Mouse (Mus musculus): ENCODE measurements around the gene Vstm5.
"Not testable (repeated sequence)": the region's sequence is repeated elsewhere in the genome, so short reads cannot be mapped to it uniquely, and the experiment has no call there.

Vstm5 gene

DNA sequence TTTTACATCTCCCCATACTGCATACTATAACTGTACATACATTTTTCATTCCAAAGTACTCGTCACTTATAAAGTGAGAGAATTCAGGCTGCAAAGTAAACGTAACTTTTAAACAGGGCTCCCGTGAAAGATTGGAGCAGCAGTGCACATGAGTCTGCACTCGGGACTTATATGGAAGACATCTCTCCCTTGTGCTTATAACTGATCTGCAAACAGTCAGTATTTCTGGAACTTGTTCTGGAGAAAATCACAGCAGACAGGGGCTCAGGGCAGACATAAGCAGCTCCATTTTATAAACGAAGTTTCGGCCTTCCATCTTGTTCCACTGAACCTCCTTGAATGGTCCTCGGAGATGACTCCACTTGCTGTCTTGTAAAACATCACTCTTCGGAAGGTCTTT is 23.1 kb downstream of the Vstm5 start:
- no peak for DNase-seq (ENCODE audit: low spot score in 2 of 2)

DNA sequence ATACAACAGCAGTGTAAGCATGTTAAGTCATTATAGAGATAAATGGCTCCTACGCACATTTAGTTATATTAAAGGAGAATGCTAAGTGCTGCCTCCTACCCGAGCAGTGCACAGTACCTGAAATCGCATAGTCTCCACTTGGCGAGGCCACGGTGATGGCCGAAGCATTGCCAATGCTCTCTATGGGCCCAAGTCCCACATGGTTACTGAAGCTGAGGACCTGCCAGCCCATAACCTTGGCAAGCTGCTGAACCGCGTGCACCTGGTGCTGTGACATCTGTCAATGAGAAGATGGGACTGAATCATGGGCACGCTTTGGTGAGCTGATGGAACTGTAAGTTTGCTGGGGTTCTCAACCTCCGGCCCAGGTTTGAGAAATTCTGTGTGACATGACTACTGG is 24.6 kb downstream of the Vstm5 start:
- DNase-seq (ENCODE audit: low spot score in 2 of 2), result no peak

DNA sequence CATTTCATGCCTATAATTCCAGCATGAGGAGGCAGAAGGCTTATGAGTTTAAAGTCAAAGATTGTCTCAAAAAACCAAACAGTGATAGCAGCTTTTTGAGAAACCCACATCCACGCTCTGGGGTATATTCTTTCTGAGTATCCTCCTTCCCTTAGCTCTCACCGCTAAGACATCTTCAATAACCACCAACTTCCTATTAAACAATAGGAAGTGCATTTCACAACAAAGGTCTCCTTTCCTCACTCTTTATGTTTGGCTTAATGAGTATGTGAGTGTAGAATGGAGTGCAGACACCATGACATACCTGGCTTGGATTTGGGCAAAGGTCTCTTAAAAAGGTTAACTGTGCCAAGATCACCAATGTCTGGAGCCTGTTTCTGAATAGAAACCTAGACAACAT is 35.1 kb downstream of the Vstm5 start:
- DNase-seq (ENCODE audit: low spot score in 2 of 2), result no peak

DNA sequence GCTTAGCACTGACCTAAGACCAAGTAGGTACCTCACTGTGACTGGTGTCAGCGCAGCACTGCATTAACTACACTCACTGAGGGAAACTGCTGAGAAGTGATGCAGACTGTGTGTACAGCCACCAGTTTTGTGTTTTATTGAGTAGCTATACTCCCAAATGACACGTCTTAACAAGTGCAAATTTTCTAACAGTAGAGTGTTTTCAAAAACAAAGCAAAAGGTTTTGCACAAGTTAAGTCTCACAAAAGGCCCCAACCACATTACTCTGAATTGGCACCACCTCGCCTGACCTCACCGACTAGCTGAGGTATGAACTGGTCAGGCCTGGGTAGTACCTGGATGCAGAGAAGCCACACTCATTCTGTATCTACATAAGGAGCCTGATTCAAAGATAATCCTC is 38.0 kb downstream of the Vstm5 start:
- no peak for DNase-seq (ENCODE audit: low spot score in 2 of 2)

DNA sequence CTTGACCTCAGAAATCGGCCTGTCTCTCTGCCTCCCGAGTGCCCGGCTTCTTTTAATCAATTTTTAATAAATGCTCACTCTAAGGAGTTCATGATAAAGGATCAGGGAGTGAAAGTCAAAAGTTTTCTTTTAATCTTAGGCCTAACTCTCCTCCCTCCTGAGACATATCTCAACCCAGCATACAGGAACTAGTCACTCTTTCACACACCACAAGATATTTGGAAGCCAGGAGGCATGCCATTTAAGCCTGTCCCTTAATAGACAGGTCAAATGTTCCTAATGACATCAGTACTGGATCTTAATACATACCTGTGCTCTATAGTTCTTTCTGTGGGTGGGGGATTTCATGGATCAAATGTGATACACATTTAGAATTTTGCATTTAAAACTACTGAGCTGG is 39.5 kb downstream of the Vstm5 start:
- DNase-seq (ENCODE audit: low spot score in 2 of 2), result no peak

GRCm38 (mm10) chr9:15279139-15279648 is 40.3 kb downstream of the Vstm5 start:
- DNase-seq (ENCODE audit: low spot score in 2 of 2), result no peak

GRCm38 (mm10) chr9:15279649-15280490 is 41.0 kb downstream of the Vstm5 start, which contains the start of gene Med17:
Gene Med17 (minus strand): TSS chr9:15279931.
- DNase-seq (ENCODE audit: low spot score in 2 of 2), result peak; percentile 96

GRCm38 (mm10) chr9:15280491-15280879 is 41.6 kb downstream of the Vstm5 start:
- no peak for DNase-seq (ENCODE audit: low spot score in 2 of 2)

DNA sequence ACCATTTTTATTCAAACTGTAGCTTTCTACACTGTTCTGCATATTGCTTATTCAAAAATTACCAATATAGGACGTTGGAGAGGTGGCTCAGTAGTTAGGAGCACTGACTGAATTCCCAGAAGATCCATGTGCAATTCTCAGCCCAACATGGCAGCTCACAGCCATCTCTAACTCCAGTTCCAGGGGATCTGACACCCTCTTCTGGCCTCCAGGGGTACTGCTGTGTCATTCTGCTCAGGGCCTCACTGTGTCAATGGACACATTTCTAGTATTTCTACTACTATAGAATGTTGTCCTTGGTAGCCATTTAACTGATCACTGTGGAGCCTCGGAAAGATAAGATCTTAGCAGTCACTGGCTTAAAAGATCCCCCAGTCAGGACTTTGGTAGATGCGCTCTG is 46.6 kb downstream of the Vstm5 start:
- DNase-seq (ENCODE audit: low spot score in 2 of 2), result no peak

- no peak for DNase-seq (ENCODE audit: low spot score in 2 of 2)
Observed at GRCm38 (mm10) chr9:15287846-15288245, 49.0 kb downstream of the Vstm5 start.

GRCm38 (mm10) chr9:15288402-15288801 is 49.6 kb downstream of the Vstm5 start:
- DNase-seq (ENCODE audit: low spot score in 2 of 2), result no peak

- DNase-seq (ENCODE audit: low spot score in 2 of 2), result no peak
Observed at GRCm38 (mm10) chr9:15289251-15289650, 50.4 kb downstream of the Vstm5 start.

GRCm38 (mm10) chr9:15297112-15297511 is 58.3 kb downstream of the Vstm5 start:
- no peak for DNase-seq (ENCODE audit: low spot score in 2 of 2)

DNA sequence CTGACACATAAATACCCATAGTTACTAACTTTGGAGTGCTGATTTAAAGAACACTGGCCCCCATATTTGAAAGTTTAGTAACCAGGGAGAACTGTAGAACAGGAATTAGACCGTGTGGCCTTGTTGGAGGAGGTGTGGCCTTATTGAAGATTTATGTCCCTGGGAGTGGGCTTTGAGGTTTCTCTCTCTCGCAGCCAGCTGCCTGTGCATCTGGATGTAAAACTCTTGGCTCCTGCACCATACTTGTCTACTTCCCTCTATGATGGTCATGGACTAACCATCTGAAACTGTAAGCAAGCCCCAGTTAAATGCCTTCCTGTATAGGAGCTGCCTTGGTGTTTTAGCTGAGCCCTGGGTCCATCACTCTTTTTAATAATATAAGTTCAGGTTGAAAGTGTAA is 59.6 kb downstream of the Vstm5 start:
- no peak for DNase-seq (ENCODE audit: low spot score in 2 of 2)

DNA sequence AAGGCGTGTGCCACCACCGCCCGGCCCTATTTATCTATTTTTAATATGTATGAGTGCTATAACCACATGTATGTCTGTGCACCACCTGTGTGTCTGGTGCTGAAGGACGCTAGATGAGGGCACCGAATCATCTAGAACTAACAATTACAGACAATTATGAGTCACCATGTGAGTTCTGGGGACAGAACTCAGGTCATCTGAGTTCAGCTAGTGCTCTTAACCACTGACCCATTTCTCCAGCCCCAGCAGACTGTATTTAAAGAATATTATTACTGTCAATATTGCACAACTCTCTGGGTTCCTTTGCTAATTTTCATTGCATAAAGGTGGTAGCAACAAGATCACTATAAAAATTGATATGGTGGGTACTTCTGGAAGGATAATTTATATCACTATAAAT is 61.2 kb downstream of the Vstm5 start:
- DNase-seq (ENCODE audit: low spot score in 2 of 2), result no peak

DNA sequence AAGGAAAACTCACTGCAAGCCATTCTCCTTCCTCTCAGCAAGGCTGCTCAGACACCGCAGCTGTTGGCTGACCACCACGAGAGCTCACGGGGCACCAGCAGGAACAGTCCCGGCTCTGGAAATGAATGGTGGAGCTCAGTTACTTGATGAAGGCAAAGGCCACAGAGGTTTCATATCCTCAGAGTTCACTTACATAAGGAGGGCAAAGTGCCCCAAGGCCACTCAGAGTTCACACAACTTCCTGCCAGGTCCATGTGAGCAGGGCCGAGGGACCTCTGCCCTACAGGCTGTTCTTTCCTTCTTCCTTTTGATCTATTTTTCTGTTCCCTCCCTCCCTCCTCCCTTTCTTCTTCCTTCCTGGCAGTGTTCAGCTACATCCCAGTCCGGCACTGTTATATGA is 62.6 kb downstream of the Vstm5 start:
- DNase-seq (ENCODE audit: low spot score in 2 of 2), result peak; percentile 29 to 40

DNA sequence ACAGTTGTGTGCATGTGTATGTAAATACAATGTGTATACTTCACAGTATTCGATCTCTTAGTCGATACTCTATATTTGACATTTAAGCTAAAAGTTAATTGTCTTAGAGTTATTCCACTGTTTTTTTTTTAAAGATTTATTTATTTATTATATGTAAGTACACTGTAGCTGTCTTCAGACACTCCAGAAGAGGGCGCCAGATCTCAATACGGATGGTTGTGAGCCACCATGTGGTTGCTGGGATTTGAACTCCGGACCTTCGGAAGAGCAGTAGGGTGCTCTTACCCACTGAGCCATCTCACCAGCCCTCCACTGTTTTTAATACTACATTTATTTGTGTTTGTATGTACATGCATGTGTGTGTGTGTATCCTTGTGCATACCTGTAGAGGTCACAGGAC is 63.2 kb downstream of the Vstm5 start:
- DNase-seq (ENCODE audit: low spot score in 2 of 2), result not testable (repeated sequence)

DNA sequence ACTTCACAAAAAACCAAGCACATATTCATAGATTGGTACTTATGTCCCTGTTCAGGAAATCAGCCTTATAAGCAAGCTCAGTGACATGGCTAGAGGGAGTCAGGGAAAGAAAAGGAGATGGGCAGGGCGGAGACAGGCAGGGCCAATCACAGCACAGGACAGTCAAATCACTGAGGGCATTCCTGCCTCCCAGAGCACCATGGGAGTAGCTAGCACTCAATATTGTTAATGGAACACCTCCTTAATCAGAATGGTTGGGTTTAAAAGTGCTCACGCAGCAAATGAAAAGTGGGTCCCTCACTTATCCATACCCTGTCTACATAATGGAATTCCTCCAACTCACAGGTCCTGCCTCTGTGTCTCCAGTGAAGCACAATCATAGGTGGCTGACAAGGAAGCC is 64.0 kb downstream of the Vstm5 start:
- DNase-seq (ENCODE audit: low spot score in 2 of 2), result no peak

DNA sequence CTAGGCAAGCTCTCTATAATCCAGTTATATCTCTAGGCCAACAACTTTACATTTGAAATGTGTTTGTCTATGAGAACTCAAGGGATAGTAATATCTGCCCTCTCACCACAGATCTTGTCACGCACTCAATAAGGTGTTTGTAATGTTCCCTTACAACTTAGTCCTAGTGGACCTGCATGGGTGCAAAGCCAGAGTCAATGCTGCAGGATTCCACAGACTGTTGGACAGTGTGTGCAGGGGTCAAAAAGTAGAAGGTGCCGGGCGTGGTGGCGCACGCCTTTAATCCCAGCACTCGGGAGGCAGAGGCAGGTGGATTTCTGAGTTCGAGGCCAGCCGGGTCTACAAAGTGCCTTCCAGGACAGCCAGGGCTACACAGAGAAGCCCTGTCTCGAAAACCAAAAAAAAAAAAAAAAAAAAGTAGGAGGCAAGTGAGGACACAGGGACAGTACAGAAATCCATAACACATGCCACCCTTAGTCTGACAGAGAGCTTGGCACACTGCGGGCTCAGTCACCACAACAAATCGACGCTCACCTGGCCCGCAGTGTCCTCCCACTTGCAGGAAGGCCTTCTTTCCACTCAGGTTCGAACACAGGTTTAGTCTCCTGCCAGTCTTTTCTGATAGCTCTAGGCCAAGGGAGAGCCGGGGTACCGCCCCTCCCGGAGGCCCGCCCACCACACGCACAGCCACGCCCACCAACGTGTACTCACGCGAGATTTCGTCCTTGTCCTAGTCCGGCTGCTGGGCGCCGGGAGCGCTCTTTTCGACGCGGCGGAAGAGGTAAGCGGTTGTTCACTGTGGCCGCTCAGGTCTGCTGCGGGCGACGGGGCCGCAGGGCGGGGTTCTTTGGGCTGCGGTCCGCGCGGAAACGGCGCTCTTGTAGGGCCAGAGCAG is 66.9 kb downstream of the Vstm5 start, which contains the start of gene Taf1d:
Gene Taf1d (plus strand): TSS at position 712 of the 895 bp plus-strand sequence.
- peak; percentile 97 to 98 for DNase-seq (ENCODE audit: low spot score in 2 of 2)

- no peak for DNase-seq (ENCODE audit: low spot score in 2 of 2)
Observed at GRCm38 (mm10) chr9:15306398-15307119, 67.7 kb downstream of the Vstm5 start, which contains the start of gene 4931406C07Rik. Gene 4931406C07Rik (minus strand): TSS chr9:15306448.

- no peak for DNase-seq (ENCODE audit: low spot score in 2 of 2)
Observed at GRCm38 (mm10) chr9:15307257-15307656, 68.4 kb downstream of the Vstm5 start.

GRCm38 (mm10) chr9:15308254-15308653 is 69.4 kb downstream of the Vstm5 start:
- DNase-seq (ENCODE audit: low spot score in 2 of 2), result no peak

Measured in right cerebral cortex, postnatal 10 days (tissue).